Mouse (Mus musculus) right cerebral cortex, adult 18-20 months (tissue): ENCODE measurements around the gene Gm49368.

Experiments
- DNase-seq: peaks from one replicate; pipeline ENCODE4 v3.0.0; 2022; ENCODE audit warnings: mixed read lengths

Gm49368 gene

GRCm38 (mm10) chr7:128058576-128058975 is 3.9 kb upstream of the Gm49368 start:
- DNase-seq, result no peak

GRCm38 (mm10) chr7:128059091-128059490 is 3.4 kb upstream of the Gm49368 start:
- DNase-seq, result no peak

GRCm38 (mm10) chr7:128063211-128063781 is 813 bp downstream of the Gm49368 start:
- DNase-seq, result no peak

- DNase-seq, result no peak
These were observed 3.1 kb downstream of the Gm49368 start for GRCm38 (mm10) chr7:128065547-128065946.

GRCm38 (mm10) chr7:128067847-128068246 is 5.4 kb downstream of the Gm49368 start:
- no peak for DNase-seq

- DNase-seq, result no peak
These were observed 7.4 kb downstream of the Gm49368 start for GRCm38 (mm10) chr7:128069844-128070243.

GRCm38 (mm10) chr7:128071816-128072215 is 9.3 kb downstream of the Gm49368 start:
- no peak for DNase-seq

GRCm38 (mm10) chr7:128080012-128080411 is 17.5 kb downstream of the Gm49368 start:
- DNase-seq, result no peak

- DNase-seq, result no peak
These were observed 26.7 kb downstream of the Gm49368 start for GRCm38 (mm10) chr7:128089141-128089540.

GRCm38 (mm10) chr7:128098135-128098534 is 35.7 kb downstream of the Gm49368 start:
- no peak for DNase-seq

GRCm38 (mm10) chr7:128100742-128101357 is 38.4 kb downstream of the Gm49368 start:
- DNase-seq, result no peak

GRCm38 (mm10) chr7:128105246-128105645 is 42.8 kb downstream of the Gm49368 start:
- peak; percentile 30 for DNase-seq

- no peak for DNase-seq
These were observed 45.0 kb downstream of the Gm49368 start for GRCm38 (mm10) chr7:128107462-128107861.

- DNase-seq, result no peak
These were observed 47.8 kb downstream of the Gm49368 start for GRCm38 (mm10) chr7:128110314-128110713.

GRCm38 (mm10) chr7:128112131-128112530 is 49.6 kb downstream of the Gm49368 start:
- DNase-seq, result no peak

- DNase-seq, result no peak
These were observed 52.1 kb downstream of the Gm49368 start for GRCm38 (mm10) chr7:128114371-128115105.

GRCm38 (mm10) chr7:128115211-128115958 is 52.9 kb downstream of the Gm49368 start:
- DNase-seq, result no peak

- DNase-seq, result no peak
These were observed 53.9 kb downstream of the Gm49368 start for GRCm38 (mm10) chr7:128116396-128116795.

GRCm38 (mm10) chr7:128119726-128120490 is 57.4 kb downstream of the Gm49368 start:
- DNase-seq, result no peak

- no peak for DNase-seq
These were observed 66.5 kb downstream of the Gm49368 start, which contains the start of gene Itgax for GRCm38 (mm10) chr7:128128741-128129720. Gene Itgax (plus strand): TSS chr7:128129547.

- no peak for DNase-seq
These were observed 69.7 kb downstream of the Gm49368 start for GRCm38 (mm10) chr7:128132148-128132547.
